Mouse (Mus musculus): ENCODE measurements around the gene Med7.

DNA sequence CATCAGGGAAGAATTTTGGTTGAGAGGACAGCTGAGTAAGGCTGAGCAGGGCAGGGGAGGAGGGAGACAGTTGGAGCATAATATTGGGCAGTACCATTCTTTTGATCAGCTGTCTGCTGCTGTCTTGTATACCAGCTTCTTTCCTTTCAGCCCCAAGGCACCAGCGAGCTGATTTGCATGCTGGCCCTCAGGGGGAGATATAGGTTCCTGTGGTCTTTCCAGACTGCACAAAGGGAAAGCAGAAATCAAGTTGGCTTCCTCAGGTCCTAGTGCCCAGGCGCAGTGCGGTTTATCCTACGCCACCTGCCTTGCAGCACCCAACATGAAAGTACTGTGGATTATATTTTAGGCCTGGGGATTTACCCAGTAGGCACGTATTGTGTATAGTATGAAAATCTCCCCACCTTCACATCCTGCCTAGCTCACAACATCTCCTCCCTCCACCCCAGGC is 37.8 kb upstream of the Med7 start:
- TF ChIP-seq CTCF (IDR thresholded peaks at IDR 0.05; ENCODE audit: borderline replicate concordance, insufficient read depth, low read length) (no peak), POLR2A (IDR thresholded peaks at IDR 0.05; ENCODE audit: low read depth, low read length) (no peak)

Measured in embryonic fibroblast, embryonic 13.5 days (primary cell).